Mouse (Mus musculus) left cerebral cortex, adult 9 months (tissue): ENCODE data around the gene Kpna7.
"Not testable (repeated sequence)": the region's sequence is repeated elsewhere in the genome, so short reads cannot be mapped to it uniquely, and the experiment has no call there.

Experiments
- DNase-seq, 2 experiments: peaks; one replicate each; pipeline ENCODE4 v3.0.0; 2022; ENCODE audit warnings: low spot score in 2 of 2

The Kpna7 gene

DNA sequence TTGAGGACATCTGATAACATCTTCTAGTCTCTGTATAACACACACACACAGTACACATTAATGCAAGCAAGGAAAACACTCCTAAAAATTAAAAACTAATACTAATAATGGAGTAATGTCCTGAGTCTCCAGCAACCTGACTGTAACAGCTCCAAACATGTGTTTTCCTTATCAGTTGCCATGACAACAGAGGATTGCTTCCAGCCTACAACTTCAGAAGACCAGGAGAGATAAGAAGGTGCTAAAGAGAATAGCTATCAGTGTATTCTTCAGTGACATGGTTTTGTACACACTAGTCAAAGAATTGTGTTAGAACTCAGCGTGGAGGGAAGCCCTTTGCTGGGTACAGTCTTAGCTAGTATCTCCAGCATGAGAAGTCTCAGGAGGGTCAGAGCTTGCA is 63.1 kb downstream of the Kpna7 start:
- not testable (repeated sequence) for DNase-seq

- DNase-seq, result not testable (repeated sequence)
These were observed 63.6 kb downstream of the Kpna7 start for GRCm38 (mm10) chr5:145020254-145020653.

DNA sequence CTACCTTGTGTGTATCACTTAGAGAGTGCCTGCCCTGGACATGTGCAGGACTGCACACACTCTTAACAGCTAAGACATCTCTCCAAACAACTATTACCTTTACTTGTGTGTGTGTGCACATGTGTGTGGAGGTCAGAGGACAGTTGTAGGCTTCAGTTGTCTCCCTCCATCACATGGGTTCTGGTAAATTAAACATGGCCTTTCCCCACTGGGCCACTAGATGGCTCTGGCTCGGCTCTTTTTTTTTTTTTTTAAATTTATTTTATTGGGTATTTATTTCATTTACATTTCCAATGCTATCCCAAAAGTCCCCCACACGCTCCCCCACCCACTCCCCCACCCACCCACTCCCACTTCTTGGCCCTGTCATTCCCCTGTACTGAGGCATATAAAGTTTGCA is 67.1 kb downstream of the Kpna7 start:
- DNase-seq, result not testable (repeated sequence)

- no peak for DNase-seq
These were observed 69.6 kb downstream of the Kpna7 start for GRCm38 (mm10) chr5:145014278-145014677.

GRCm38 (mm10) chr5:145008878-145009659 is 74.8 kb downstream of the Kpna7 start:
- DNase-seq, result no peak

DNA sequence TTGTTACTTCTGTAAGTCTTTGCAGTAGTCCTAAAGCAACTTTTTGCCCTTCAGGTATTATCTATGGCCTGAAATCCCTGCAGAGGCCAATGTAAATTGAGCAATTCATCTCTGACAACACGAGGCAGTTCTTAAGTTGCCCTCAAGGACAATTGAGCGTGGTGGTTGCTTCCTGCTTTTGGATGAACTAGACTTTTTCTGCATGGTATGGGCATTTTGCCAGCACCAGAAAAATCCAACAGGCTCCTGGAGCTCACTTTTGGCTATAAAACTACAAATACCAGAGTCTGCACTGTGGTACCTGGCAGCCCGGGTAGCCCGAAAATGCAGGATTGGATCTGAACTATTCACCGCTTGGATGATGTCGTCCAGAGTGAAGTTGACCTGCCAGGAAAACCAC is 78.2 kb downstream of the Kpna7 start:
- no peak for DNase-seq

- DNase-seq, result no peak
These were observed 79.3 kb downstream of the Kpna7 start for GRCm38 (mm10) chr5:145004495-145004894.

GRCm38 (mm10) chr5:145003362-145003761 is 80.5 kb downstream of the Kpna7 start:
- DNase-seq, result no peak

- DNase-seq, result no peak
These were observed 85.3 kb downstream of the Kpna7 start for GRCm38 (mm10) chr5:144998491-144998890.

DNA sequence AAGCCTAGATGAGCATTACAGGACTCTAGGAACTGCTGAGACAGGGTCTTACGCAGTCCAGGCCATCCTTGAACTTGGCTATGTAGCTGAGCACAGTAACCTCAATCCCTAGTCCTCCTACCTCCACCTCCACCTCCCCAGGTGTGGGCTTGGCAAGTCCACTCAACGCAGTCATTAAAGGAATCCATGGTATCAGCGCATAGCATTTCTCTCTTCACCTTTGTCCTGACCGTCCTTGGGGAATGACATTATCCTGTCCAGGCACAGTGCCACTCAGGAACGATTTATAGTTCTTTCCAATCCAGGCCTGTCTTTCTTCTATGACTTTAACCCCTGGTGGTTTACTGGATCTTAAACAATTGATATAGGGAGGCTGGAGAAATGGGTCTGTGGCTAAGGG is 93.3 kb downstream of the Kpna7 start:
- no peak for DNase-seq

GRCm38 (mm10) chr5:144990051-144990450 is 93.8 kb downstream of the Kpna7 start:
- DNase-seq, result no peak

DNA sequence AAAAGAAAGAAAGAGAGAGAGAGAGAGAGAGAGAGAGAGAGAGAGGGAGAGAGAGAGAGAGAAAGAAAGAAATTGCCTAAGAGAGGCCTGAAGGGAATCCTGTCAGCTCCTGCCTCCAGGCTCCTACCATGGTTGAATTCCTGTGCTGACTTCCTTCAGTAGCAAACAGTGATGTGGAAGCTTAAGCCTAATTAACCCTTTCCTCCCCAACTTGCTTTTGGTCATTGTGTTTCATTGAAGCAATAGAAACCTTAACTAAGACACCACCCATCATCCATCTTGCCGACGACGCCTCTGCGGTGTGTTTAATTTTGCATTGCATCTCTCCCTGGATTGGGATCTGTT is 94.8 kb downstream of the Kpna7 start:
- DNase-seq, result no peak

DNA sequence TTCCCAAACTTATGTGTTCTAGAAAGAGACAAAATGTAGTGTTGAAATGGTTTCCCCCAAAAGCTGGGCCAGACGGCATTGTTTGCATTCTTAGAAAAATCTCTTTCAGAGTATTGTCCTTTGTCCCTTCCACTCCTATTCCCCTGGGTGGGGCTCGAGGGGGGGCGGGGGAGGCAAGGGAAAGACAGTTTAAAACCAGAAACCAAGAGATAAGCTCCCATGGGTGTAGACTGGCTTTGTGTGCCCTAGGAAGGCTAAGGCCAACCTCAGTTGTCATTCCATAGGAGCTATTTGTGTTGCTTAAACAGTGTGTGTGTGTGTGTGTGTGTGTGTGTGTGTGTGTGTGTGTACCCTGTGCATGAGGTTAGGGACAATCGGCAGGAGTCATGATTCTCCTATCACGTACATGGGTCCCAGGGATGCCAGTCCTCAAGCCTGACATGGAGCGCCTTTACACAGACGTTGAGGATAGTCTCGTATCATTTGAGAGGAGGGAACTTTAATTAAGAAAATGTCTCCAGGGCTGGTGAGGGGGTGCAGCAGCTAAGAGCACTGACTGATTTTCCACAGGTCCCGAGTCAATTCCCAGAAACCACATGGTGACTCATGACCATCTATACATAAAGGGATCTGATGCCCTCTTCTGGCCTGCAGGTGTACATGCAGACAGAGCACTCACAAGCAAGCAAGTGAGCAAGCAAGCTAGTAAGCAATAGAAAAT is 95.3 kb downstream of the Kpna7 start:
- DNase-seq, result peak; percentile 36 to 69

GRCm38 (mm10) chr5:144987561-144987960 is 96.3 kb downstream of the Kpna7 start:
- no peak for DNase-seq

- no peak for DNase-seq
These were observed 99.0 kb downstream of the Kpna7 start for GRCm38 (mm10) chr5:144984839-144985238.

GRCm38 (mm10) chr5:144983227-144983626 is 100.6 kb downstream of the Kpna7 start:
- DNase-seq, result no peak

GRCm38 (mm10) chr5:144979110-144979509 is 104.7 kb downstream of the Kpna7 start:
- no peak for DNase-seq

DNA sequence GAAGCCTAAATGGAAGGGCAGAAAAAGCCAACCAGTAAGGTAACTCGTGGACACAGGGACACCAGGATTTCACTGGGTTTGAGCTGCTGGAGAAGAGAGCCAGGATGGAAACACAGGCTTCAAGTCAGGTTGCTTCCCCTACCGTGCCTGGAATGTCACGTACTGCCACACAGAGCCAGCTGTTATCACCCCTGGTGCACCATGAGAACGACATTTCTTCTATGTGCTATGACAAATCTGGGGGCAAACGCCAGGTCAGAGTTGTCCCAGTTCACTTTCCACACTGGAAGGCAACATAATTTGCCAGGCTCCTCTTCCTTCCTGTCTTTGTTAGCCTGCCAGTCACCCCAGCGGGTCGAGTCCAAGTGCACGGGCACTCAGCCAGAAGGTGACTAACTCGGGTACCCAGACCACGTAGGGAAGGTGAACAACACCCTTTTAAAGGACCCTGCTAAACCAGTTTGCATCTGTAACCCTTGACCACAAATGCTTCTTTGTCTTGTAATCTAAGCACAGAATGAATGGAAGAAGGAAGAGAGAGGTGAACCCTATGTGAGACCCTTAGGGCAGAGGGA is 105.2 kb downstream of the Kpna7 start:
- no peak for DNase-seq

- DNase-seq, result no peak
These were observed 112.6 kb downstream of the Kpna7 start for GRCm38 (mm10) chr5:144971266-144971665.

DNA sequence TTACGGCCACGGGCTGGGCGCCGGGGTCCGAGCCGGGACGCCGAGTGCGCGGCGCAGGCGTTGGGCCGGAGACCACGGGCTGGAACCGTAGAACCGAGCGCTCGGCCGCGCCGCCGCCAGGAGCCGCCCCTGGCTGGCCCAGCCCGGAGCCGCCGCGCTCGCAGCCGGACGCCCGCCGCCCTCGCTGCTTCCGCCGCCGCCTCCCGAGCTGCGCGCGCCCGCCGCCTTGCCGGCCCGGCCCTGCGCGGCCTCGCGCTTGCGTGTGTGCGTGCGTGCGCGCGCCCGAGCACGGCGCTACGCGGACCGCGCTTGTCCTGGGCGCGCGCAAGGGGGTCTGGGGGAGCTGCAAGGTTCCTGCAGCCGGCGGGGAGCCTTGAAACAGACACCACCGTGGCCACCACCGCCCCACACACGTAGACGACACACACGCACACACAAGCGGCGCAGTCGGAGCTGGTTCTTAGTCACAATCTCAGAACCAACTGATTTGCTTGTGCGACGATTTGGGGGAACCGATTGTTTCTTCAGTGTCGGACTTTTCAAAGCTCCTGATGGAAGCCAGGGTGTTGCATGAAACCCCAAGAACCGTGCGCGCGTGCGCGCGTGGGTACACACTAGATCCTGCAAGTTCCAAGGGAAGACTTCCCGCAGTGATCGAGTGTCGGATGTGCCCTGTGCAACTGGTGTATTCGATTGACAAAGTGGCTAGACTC is 118.0 kb downstream of the Kpna7 start, which contains the start of gene Smurf1:
Gene Smurf1 (minus strand): TSS at position 209 of the 713 bp plus-strand sequence.
- peak; percentile 51 to 83 for DNase-seq

- peak; percentile 73 to 83 for DNase-seq
These were observed 118.8 kb downstream of the Kpna7 start for GRCm38 (mm10) chr5:144964872-144965638.
